Mouse (Mus musculus) left cerebral cortex, postnatal 10 days (tissue): Measurements from ENCODE around the gene Dpy30. TPM values are rescaled to one million over a fixed set of nuclear protein-coding genes. Genes with fewer than 3 reads are reported as not detected.

Experiments used
- DNase-seq, 2 experiments: peaks; one replicate each; pipeline ENCODE4 v3.0.0; 2021 to 2022; ENCODE audit warnings: low spot score in 2 of 2, mixed read lengths in 1 of 2; ENCODE audit errors: extremely low spot score in 1 of 2
- intact Hi-C: fragments of 180-260 bp; cut with DNase I; formaldehyde crosslinking; loops from one replicate; pipeline ENCODE4 v1.15.1; 2025
- total RNA-seq, 2 experiments: library from RNA; stranded (reverse); gene quantifications; 2 replicates each; pipeline ENCODE4 v1.2.3; 2021

Dpy30 gene
- total RNA-seq, 2 experiments from 2014 or later, result 63.8 to 68.2 TPM

DNA sequence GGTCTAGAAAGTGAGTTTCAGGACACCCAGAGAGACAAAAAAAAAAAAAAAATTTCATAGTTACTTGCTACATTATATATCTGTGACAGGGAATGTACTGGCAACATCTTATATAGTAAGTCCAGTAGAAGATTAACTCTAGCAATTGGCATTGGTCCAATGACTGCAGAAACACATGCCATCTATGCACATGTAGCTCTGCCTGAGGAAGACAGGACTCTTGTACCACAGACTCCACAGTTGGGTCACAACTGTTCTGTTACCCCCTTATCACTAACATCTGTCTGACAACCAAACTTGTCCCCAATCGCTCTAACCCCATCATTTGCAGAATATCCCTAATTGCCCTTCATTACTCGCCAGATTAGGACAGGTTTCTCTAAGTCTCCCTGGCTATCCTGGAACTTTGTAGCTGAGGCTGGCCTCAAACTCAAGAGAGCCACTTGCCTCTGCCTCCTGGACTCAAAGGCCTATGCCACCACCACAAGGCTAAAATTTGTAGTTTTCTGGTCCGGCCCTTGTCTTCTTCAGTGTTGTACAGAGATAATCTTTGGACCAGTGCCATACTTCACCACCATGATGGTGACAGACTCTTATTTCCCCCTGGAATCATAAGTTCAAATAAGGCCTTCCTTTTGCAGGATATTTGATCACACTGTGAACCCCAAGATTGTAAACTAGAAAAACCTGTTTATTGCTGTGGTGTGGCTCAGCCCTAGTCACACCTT lies 52.0 kb downstream of the Dpy30 start:
- DNase-seq, result no peak
- intact Hi-C loops, result no loop called here

DNA sequence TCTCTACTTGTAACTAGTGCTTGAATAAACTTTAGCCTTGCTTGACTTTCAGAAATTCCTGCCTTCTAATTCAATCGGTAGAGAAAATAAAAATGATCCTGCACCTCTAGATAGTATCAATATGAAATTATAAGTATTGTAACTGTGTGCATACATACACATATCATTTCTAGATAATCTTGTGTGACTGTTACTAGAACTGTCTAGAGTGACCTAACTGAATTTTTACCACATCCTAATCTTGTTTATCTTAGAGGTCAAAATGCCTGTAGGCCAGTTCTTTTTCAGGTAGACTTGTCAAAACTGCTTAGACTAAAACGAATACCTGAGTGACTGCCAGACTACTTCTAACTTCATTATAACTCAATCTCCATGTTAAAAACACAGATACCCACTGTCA lies 53.5 kb downstream of the Dpy30 start:
- DNase-seq, result no peak
- intact Hi-C loops, result no loop called here

DNA sequence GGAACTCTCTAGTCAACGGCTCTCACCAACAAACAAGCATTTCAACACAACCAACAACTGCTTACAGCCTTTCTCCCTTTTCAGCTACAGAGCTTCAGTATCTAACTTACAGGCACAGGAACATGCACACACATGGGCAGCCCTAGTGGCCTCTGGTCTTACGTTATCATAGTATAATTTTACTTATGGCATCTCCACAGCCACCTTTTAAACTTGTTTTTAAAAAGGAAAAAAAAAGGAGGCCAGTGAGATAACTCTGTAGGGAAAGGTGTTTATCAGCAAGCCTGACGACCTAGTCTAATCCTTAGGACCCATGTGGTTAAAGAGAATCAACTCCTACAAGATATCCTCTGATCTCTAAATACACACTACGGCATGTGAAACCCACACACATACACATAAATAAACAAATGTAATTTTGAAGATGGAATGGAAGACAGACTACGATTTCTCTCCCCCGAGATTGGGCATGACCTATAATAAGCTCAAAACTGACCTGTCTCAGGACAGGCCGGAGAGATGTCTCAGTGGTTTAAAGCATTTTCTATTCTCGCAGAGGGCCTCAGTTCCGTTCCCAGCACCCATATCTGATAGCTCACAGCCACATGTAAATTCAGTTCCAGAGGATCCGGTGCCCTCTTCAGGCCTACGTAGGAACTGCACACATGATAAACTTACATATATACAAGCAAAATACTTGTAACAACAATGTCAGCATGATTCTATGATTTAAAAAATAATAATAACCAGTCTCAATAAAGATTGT lies 56.1 kb downstream of the Dpy30 start:
- intact Hi-C loops, result no loop called here
- DNase-seq, result no peak

DNA sequence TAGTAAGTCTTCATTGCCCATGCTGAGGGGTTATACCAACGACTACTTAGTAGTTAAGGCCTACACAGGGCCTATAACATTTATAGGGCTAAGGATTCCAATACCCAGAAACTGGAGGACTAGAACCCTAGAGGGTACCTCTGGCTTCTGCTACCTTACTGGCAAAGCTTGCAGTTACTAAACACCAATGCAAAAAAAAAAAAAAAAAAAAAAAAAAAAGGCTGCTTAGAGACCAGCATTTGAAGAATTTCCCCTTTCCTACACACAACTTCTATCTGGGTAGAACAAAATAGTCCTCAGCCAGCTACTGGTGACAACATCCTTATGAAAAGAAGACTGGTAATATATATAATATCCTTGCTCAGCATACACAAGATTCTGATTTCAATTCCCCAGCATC lies 58.1 kb downstream of the Dpy30 start:
- DNase-seq, result no peak
- intact Hi-C loops, result no loop called here

DNA sequence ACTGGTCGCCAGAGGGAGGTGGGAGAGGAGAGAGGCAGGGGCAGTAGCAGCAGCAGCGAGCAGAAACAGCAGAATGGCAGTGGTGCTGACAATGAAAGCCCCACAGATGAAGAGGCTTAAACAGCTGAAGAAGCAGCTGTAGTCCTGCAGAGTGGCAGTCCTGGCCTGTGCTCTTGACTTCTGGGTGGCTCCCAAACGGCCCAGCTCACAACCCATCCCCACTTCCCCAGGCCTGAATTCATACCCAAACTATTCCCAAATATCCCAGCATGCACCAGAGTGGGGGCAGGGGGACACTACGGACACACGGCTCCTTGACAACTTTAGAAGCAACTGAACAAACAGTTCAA lies 58.6 kb downstream of the Dpy30 start:
- peak in 1 of 2 experiments; percentile 27 for DNase-seq
- intact Hi-C loops, result no loop called here

DNA sequence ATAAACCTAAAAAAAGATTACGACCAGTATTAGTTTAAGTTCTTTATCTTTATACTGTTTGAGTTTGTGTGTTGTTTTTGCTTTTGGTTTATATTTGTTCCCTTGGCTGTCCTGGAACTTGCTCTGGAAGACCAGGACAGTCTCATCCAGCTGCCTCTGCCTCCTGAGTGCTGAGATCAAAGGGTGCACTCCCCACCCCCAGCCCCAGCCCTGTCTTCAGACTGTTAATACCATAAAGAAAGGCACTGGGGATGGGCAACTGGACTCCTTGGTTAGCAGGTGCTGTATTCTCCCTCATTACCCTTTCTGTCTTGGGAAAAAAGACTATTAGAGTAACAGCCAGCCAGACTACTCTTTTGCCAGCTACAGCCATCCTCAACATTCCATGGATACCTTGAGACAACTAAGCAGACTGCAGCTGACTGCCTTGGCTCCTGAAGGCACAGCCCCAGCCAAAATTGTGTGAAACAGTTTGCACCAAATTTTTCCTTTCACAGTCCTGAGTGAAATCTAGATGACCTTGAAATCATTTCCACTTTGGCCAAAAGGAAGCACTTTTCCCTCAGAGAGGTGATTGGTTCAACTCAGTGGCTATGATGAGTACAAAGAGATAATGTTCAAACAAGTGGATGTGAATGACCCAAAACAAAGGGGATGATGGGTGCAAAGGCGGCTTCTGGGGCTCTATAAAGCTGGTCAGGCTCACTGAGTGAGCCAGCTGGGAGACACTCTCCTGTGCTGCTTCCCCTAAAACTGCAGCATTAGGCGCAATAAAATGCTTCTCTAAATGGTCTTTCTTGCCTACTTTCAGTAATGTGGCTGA lies 59.2 kb downstream of the Dpy30 start:
- DNase-seq, result no peak
- intact Hi-C loops, result no loop called here

DNA sequence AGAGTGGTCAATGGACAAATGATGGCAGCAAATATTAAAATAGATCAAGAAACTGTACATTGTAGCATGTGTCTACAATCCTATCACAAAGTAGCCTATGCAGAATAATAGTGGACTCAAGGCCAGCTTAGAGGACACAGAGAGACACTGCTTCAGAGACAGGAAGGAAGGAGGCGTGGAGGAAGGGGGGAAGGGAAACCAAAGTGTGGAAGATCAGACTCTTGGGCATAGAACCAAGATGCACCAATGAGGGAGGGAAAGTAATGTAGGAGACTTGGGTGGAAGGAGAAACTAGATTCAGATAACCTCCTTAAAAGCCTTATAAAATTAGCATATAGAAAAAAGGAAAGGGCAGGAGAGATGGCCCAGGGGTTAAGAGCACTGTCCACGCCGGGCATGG lies 61.3 kb downstream of the Dpy30 start:
- DNase-seq, result no peak
- intact Hi-C loops, result no loop called here

Other genes with a start within 250 kb of the Dpy30 start
- 10 to 100 TPM; 62.2 to 65.7 TPM for gene Memo1, start 28.4 kb downstream of the Dpy30 start, total RNA-seq
- gene Spast, start 15.0 kb upstream of the Dpy30 start, total RNA-seq, result 10 to 100 TPM; 73.4 to 78.8 TPM
- gene Slc30a6, start 71.7 kb upstream of the Dpy30 start, total RNA-seq, result 10 to 100 TPM; 17.4 to 17.5 TPM
- under 1 TPM; 0.11 to 0.28 TPM for gene Nlrc4, start 135.2 kb upstream of the Dpy30 start, total RNA-seq
- 10 to 100 TPM; 68.9 to 73.5 TPM for gene Yipf4, start 165.5 kb upstream of the Dpy30 start, total RNA-seq
- gene Birc6, start 204.4 kb upstream of the Dpy30 start, total RNA-seq, result 100 to 1,000 TPM; 155 to 161 TPM